Mouse (Mus musculus) right cerebral cortex, adult 18-20 months (tissue): Measurements from ENCODE around the gene Gabarapl2.
A peak's percentile ranks its signal among the peaks of the same experiment; 100 is the strongest.

Experiments used
- DNase-seq: peaks from one replicate; pipeline ENCODE4 v3.0.0; 2022; ENCODE audit warnings: mixed read lengths

Gene Gabarapl2

GRCm38 (mm10) chr8:111968991-111969390, 28.5 kb downstream of the Gabarapl2 start:
- no peak for DNase-seq

GRCm38 (mm10) chr8:111974138-111974537, 33.6 kb downstream of the Gabarapl2 start:
- no peak for DNase-seq

- DNase-seq: no peak
Observed at GRCm38 (mm10) chr8:111975706-111976105, 35.2 kb downstream of the Gabarapl2 start.

GRCm38 (mm10) chr8:111976326-111976725, 35.8 kb downstream of the Gabarapl2 start:
- DNase-seq: no peak

GRCm38 (mm10) chr8:111978147-111978546, 37.6 kb downstream of the Gabarapl2 start:
- DNase-seq: no peak

- DNase-seq: no peak
Observed at GRCm38 (mm10) chr8:111982116-111982515, 41.6 kb downstream of the Gabarapl2 start.

- DNase-seq: peak; percentile 65
Observed at GRCm38 (mm10) chr8:111984511-111984910, 44.0 kb downstream of the Gabarapl2 start.

- peak; percentile 64 for DNase-seq
Observed at GRCm38 (mm10) chr8:111989911-111990310, 49.4 kb downstream of the Gabarapl2 start.

- DNase-seq: no peak
Observed at GRCm38 (mm10) chr8:111991278-111991677, 50.8 kb downstream of the Gabarapl2 start.

- DNase-seq: peak; percentile 94
Observed at GRCm38 (mm10) chr8:111992013-111992702, 51.7 kb downstream of the Gabarapl2 start, which contains the start of gene Adat1. TSS of gene Adat1 (minus strand) at chr8:111992302.

GRCm38 (mm10) chr8:111992703-111993039, 52.2 kb downstream of the Gabarapl2 start:
- DNase-seq: no peak
